Mouse (Mus musculus): Measurements from ENCODE around the gene Rhd.
A peak's percentile ranks its signal among the peaks of the same experiment; 100 is the strongest.

- TF ChIP-seq CTCF (IDR thresholded peaks at IDR 0.05; ENCODE audit: low read depth) (peak; percentile 91), EP300 (IDR thresholded peaks at IDR 0.05; ENCODE audit: low read depth) (no peak)
These were observed 18.9 kb downstream of the Rhd start for GRCm38 (mm10) chr4:134883266-134883665.
